Mouse (Mus musculus) kidney, postnatal 25 days (tissue): ENCODE measurements around the gene Slc9a4.
"Not testable (repeated sequence)": the region's sequence is repeated elsewhere in the genome, so short reads cannot be mapped to it uniquely, and the experiment has no call there.

Source experiments
- DNase-seq, 2 experiments: peaks; one replicate each; pipeline ENCODE4 v3.0.0; 2021; ENCODE audit warnings: mixed read lengths in 2 of 2

Slc9a4 gene

DNA sequence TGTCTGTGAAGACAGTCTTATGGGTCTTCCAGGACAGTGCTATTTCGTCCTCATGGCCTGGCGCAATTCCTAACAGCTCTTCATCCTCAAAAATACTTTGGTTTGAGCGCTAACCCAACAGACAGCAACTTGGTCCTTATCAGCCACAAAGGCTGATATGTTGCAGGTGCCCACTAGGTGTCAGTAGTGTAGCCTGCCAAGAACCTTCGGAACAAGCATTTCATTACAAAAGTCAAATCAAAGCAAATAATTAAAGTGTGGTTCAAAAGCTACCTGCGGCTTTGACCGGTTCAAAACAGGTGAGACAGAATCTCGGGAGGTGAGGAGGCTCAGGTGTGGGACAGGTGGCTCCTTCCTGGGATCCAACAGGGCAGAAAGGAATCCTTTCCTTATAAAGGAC, at the start of gene Slc9a4:
Gene Slc9a4, plus strand, starts transcription at position 298 of the 400 bp plus-strand sequence.
- peak; percentile 48 to 58 for DNase-seq

DNA sequence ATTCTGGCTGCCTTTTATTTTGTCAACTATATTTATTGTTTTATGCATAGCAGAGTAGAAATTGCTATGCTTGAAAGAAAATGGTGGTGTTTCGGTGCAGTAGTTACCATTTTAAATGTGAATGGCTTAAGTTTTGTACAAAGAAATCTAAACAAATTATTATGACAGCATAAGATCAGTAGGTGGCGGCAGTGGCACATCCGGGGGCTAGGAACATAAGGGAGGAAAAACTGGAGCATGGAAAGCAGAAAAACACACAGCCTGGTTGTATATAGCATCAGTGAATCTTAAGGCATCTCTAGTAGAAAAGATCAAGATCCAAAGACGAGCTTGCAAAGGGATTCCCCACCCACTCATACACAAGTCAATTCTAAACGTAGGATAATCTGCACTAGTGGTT, 42.3 kb upstream of the Slc9a4 start:
- peak in 1 of 2 experiments; percentile 8 for DNase-seq

DNA sequence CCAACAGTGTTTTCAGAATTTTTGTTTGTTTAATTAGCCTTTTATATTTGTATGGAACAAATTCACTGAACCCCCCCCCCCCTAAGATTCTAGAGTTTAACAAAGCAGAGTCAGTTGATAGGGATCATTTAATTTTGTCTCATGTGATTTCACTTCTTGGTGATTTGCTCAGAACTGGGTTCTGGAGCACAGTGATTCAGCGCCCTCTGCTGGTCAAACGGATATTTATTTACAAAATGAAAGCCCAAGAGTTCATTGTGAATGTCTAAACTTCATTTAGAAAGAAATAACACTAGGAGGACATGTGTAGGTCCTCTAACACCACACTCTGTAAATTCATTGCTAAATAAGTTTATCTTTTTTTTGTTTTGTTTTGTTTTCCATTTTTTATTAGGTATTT, 35.2 kb upstream of the Slc9a4 start:
- peak in 1 of 2 experiments; percentile 76 for DNase-seq

DNA sequence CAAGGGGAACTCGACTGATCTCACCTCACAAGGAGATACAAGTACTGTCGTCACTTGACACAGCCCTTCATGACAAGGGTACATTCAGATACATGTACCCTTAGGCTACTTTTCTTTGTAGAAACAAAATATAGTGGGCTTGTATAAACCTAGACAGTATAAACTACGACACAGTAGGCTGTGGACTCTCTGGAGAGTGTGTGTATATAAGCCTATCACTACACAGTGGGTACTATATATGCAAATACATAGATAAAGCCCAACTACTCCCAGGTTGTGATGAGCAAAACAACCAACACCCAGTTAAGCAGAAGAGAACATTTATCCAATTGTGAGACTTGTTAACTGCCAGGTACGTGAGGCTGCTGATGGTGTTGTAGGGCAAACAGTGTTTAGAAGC, 33.2 kb upstream of the Slc9a4 start:
- DNase-seq, result no peak

DNA sequence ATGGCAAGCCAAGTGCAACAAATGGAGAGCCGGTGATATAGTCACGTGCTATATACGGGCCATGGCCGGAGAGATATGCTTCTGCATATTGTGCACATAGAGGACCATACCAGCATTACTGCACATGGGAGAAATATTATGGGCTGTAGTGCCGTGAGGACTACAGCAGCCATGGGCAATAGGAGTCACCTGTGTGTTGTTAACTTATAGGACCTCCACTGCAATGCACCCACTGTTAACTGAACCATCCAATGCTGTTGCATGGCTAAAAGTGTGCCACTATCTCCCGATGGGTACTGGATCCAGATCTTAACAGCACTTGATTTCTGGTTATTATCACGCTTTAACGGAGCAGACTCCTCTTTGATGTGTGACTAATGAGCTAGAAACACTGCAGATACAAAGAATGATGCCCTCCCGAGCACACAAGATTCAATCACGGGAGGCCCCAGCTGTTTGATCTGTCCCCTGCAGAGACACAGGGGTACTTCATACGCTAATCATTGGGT, 32.8 kb upstream of the Slc9a4 start:
- no peak for DNase-seq

DNA sequence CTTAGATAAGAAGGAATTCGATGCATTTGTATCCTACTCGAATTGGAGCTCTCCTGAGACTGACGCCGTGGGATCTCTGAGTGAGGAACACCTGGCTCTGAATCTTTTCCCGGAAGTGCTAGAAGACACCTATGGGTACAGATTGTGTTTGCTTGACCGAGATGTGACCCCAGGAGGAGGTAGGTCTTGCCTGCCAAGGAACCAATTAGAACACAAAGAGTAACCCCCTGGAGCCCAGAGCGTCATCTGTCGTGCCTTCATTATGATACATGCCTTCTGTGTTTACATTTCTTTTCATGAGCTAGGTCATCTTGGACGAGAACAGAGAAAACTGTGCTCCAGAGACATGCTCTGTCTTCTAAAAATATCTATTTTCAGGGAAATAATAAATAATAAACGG, 32.1 kb upstream of the Slc9a4 start:
- no peak for DNase-seq

DNA sequence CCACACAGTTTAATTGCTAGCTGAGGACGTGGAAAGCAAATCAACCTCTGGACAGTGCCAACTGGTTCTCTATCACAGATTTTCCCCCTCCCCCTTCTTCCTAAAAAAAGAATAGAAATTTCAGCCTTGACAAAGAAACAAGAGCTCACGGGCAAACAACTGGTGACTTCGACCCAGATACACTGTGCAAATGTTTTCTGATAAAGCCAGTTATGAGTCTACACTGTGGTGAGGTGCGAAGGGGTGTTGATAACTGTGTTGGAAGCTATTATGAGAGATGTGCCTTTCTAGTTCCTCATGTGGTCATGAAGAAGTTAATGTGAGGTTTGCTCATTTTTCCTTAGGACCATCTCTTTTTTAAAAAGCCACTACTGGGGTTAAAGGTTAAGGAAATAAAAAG, 10.5 kb upstream of the Slc9a4 start:
- no peak for DNase-seq

DNA sequence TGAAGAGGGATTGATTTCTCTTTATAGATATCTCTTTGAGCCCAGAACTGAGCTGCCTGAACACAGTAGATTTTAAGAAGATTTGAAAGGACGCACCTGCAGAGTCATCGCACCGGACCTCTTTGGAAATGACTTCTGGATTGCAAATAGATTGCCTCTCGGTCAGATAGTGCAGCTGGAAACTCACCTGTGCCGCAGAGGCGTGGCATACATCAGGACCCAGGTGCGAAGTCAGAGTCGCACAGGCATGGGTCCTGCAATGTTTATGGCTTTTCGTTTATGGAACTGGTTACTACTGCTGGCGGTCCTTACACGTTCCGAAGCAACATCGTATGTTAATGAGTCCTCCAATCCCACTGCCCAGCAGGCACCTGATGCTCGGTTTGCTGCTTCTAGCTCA, 388 bp downstream of the Slc9a4 start:
- DNase-seq, result no peak

DNA sequence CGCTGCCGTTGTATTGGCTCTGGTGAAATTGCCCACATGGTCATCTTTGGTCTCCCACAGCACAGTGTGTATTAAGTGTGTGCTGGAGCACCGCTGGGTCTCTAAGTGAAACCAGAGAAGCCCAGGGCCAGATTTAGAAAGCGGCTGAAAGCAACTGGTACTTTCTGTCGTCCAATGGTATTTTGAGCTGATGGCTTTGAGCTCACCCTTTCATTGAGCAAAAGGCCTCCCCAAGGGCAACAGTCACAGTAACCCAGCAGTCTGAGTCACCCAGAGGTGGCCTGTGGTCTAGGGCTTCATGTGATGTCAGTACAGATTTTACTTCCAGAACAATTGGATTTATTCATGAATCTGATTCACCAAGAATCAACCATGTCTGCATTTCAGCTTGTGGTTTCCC, 6.9 kb downstream of the Slc9a4 start:
- DNase-seq, result no peak

DNA sequence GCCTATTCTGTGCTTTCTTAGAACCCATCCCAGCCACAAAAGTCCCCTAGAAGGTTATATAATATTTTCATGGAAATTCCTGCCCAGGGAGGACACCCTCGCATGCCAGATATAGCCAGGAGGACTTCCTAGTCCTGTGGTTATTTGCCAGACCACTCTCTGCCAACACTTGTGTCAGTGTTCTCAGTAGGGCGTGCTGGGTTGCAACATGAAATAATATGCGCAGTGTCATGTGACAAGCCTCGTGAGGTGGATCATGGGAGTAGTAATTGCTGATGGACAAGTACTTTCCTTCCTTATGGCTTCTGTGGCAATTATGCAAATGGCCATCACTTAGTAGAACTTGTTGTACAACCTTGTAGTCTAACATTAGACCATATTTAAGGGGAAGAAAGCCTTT, 11.1 kb downstream of the Slc9a4 start:
- no peak for DNase-seq

DNA sequence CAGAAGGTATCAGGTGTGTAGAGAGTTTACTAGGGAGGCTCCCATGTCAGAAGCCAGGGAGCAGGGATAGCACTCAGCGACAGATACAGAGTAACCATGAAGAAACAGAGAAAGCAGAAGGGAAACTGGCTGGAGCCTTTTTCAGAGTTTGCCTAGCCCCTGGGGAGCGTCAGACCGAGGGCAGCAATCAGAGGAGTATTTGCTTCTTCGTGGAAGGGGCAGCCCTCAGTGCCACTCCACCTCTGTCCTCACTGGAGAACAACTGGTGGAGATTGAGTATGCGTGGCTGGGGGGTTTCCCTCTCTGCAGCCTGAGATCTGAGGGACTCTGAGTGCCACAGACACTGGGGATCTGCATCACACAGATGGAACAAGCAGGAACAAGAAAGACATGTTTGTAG, 17.9 kb downstream of the Slc9a4 start:
- DNase-seq, result no peak

DNA sequence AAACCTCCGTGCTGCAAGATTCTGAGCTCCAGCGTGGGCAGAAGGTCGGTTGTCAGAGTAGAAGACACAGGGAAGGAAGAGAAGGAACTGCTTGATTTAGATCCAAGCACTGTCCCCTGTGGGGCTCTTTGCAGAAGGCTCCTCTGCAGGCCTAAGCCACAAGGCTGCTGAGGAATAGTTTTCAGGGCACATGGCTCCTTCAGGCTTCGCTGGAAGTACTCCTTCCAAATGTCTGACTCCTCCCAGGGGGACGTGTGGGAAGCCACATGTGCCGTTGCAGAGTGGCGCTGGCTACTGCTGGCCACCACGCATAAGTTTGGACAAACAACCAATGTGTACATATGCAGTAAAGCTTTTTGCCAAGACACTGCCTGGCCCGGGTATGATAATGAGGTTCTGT, 19.8 kb downstream of the Slc9a4 start:
- DNase-seq, result not testable (repeated sequence)

DNA sequence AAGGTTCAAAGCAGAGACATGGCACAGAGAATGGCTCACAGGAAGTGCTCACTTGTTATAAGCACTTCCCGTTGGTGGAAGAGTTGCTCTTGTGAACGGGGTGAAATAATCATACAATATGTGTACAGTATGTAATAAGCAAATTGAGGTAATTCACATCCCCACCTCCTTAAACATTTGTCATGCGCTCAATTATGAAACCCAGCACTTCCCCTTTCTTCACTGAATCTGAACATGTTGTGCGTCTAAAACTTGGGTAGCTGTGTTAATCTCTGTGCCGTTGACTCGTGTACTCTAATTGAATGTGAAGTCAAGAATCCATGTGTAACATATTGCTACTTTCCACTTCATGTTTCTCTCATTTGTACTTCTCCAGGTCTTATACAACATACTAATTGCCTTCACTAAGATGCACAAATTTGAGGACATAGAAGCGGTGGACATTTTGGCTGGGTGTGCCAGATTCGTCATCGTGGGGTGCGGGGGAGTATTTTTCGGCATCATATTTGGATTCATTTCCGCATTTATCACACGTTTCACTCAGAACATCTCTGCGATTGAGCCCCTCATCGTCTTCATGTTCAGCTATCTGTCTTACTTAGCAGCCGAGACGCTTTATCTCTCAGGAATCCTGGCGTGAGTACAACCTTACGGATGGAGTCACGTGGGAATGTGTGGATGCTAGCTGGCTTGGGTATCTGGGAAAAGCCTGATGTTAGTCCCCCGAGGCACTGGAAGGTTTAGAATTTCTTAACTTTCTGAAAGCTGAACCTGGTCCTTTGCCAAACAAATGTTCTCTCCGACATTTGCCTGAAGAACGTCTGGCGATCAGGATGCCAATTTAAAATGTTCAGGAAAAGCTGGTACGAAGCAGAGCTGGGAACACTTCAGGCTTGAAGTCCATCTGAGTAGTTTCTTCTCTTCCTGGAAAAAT, 20.8 kb downstream of the Slc9a4 start:
- DNase-seq, result peak in 1 of 2 experiments; percentile 3

DNA sequence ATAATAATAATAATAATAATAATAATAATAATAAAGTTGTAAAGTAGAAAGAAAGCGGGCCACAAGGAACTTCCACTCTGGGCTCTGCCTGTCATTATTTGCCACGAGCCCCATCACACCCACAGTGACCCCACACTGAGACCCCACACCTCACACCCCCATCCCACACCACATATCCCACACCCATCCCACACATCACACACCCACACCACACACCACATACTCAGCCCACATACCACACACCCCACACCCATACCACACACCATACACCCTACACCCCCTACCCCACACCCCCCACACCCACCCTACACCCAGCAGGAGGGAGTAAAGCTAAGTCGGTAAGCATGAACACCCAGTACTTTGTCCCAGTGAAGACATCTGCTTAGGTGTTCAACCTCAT, 21.6 kb downstream of the Slc9a4 start:
- DNase-seq, result no peak

DNA sequence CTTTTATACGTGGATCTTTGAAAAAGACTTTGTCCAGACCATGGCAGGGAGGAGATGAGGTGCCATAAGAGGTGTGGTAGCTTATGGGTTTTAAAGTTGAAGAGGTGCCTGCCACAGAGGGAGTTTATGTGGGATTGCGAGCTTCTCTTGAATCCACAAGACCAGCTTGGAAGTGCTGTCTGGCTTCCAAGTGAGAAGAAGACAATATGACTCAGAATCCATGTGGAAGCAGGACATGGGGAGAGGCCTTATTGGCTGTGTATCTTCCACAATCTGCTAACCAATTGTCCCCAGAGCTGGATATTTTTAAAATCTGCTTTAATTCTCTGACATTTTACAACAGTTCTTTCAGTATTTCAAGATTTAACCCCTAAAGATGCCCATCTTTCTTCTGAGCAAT, 33.3 kb downstream of the Slc9a4 start:
- DNase-seq, result no peak

DNA sequence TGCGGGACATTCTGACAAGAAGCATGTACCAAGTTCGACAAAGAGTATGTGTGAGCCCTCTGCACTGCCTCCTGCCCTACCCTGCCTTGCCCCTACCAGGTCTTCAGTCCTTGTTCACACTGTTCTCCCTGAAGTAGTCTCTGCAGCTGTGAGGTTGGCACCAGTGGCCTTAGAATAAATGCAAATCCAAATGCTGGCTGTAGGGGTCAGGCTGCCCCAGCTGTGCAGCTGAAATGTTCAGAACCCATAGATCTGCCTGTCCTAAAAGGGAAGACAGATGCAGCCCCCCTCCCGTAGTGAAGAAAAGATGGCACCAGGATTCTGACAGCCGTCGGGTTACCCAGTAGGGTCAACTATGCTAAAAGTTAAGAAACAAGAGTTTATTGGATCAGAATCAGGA, 39.2 kb downstream of the Slc9a4 start:
- peak in 1 of 2 experiments; percentile 21 for DNase-seq

DNA sequence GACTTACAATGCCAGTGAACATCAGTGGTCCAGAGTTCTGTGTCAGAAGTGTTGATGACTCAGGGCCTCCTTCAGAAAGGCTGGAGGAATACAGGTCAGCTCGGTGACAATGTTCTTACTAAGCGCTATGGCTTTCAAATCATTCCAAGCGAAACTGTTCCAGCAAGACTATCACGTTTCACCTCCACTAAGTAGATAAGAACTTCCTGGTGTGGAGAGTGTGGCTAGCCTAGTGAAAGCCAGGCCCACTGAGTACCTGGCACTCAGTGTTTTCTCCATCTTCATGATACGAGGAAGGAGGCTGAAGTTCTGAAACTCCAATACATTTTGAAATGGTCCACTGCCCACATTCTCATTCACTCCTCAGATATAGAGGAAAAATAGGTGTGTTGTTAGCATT, 40.0 kb downstream of the Slc9a4 start:
- no peak for DNase-seq

DNA sequence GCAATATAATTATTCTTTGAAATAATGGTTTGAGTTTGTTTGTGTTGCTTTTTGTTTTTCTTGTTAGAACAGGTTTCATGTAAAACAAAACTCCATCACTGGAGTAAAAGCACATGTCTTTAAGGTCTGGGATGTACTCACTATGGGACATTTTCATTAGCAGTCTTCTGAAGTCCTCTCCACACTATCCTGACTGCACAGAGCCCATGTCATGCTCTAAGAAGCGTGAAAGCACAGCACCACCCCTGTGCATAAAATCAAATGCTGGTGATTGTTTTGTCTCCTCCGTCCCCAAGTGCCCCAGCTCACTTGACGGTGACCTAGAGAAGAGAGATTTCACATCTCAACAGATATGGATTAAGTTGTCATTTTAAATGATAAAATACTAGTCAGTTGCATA, 45.1 kb downstream of the Slc9a4 start:
- no peak for DNase-seq

DNA sequence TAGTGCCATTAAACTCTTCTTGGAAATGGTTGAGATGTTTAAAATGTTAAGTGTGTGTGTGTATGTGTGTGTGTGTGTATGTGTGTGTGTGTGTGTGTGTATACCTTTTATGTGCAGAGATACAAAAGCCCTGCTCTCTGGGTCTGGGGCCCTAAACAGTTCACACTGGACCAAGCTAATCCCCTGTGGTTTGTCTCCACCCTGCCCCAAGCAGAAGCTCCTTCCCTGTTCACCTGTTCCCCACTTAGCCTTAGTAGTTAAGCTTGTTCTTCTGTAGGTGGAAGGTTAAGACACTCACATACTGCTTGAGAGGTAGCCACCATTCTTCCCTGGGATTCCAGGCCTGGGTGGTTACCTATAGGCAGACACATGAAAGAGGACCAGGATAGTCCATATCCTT, 47.1 kb downstream of the Slc9a4 start:
- DNase-seq, result no peak

DNA sequence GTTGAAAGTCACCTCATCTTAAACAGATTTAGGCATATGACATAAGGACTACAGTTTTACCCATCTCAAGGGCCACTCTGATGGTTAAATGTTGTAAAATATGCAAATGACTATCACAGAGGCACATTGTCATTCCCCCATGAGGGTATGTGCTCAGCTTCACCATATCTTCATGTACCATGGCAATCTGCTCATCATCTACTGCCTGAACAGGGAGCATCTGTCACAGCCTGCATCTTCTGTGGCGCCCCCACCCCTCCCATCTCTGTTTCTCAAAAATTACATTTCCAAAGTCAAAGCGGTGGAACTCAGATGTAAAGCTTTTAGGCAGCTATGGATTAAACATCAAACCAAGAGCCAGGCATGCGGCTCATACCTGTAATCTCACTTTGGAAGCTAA, 48.6 kb downstream of the Slc9a4 start:
- no peak for DNase-seq

DNA sequence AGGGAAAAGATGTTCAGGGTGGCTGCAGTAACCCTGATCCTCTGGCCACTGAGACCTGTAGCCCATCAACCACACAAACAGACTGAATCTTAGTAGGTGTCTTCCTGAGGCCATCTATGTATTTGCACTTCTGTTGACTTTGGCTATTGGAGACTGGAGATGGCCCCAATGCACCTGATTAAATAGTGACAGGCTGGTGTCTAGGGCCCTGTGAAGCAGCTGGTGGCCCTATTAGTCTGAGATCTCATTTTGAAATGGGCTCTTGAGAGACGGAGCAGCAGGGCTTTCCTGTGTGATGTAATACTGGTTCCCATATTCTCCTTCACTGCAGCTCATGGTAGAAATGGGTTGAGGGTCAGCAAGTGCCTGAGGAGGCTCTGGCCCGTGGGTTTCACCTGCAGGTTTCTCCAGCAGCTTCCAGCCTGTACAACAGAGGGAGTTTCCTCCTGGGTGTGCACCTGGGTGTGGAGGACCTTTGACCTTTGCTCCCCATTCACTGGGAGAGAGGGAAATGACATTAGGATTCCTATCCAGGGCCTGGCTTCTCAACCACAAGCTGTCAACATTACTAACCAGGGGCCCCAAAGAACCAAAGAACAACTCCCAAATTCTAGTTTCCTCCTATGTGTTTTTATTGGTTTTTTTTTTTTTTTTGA, 52.7 kb downstream of the Slc9a4 start:
- peak; percentile 18 to 47 for DNase-seq

DNA sequence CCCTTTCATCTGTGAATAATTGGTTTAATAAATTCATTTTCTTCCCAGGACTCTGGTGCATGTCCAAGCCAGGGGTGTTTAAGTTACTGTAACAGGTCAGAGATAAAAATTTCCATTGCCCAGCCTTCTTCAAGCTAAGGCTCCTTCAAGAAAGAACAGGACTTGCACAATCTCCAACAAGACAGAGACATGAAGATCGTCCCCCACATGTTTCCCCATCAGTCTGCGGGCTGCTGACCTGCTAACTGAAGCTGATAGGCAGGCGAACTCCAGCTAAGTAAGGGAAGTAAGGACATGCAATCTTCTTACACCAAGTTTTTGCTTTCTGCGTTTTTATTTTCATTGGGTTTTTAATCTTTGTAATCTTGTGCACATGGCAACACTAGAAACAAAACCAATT, 54.7 kb downstream of the Slc9a4 start:
- DNase-seq, result no peak

DNA sequence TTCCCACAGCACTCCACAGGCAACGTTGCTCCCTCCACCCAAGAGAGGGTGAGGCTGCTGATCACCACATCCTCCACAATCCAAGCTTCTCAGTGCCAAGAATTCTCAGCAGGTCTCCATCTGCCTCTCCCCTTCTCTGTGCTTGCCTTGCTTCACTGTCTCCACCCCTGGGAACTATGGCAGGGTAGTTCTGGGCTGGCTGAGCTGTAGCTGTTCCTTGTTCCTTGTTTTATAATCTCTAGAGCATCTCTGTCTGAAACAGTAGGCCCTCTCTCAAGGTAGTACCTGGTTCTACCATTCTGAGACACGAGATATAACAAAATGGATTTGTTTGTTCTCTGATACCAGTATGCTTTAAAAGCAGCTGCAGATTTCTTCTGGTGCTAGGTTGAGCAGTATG, 68.4 kb downstream of the Slc9a4 start:
- DNase-seq, result no peak
